8 mouse cellular contexts compared by ENCODE assay signal in the genomic region with DNA sequence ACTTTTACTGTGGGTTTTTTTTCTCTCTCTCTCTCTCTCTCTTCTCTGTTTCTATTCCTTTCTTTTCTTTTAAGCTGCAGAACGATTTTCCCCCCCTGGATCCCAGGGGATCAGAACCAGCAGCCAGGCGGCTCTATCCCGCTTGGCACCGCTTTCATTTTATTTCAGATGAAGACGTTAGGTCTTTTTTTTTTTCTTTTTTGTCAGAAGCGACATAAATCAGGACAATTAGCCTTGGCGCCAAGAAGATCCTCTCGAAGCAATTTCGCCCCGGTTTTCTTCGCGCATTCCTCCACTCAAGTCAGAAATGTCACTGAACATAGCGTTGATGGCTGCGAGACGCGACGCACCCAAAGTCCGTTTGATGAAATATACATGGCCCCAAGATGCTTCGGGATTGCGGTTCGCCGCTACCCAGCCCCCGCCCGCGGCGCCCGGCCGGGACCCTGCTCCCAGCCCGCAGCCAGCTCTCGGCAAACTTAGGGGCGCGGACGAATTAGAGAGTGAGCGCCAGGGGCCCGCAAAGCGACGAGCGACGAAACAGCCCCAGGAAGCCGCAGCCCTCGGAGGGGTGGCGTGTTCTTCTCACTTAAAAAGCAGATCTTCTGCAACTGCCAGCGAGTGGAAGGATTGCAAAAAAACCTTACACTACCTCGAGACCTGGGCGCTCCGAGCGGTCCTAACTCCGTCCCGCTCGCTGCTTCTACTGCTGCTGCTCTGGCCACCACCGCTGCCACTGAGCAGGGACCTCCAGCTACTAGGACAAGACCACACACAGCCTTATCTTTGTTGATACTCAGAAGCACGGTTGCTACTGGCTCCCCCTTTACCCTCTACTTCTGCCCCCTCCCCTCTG. TPM values are rescaled to one million over a fixed set of nuclear protein-coding genes. Genes with fewer than 3 reads are reported as not detected.
DNase-seq lines count a peak whose midpoint lies in the region; ATAC-seq and TF ChIP-seq lines count a peak whose summit lies in the region.

A gene (minus strand): TSS at position 806 of the 856 bp plus-strand sequence.

- DNase-seq in gastrocnemius, adult 2 months = peak; percentile 23
- DNase-seq in gastrocnemius, postnatal 25 days = no peak
- peak; percentile 14 for DNase-seq in ES-CJ7 (ENCODE audit: low read depth, low spot score)
- peak; percentile 75 for DNase-seq in embryo, embryonic 11 days
- peak; percentile 9 to 12 for DNase-seq in heart, postnatal 10 days
- DNase-seq in left cerebral cortex, adult 8-10 months (ENCODE audit: low spot score in 2 of 2) = peak; percentile 12 to 32
- peak; percentile 7 for DNase-seq in yolk sac, embryonic 10.5 days (ENCODE audit: low spot score)

- peaks cover 9% of the 10 kb centered on the region; the same call in 1 of the 2 replicates for H3K4me1 ChIP-seq in midbrain, embryonic 13.5 days (replicated peaks)

- peak within 1 kb of the TSS; percentile 99 for H3K4me2 ChIP-seq in midbrain, embryonic 13.5 days (replicated peaks)

- peak within 1 kb of the TSS; percentile 89 for H3K9ac ChIP-seq in midbrain, embryonic 13.5 days (replicated peaks)

- no peak within 1 kb of the TSS; the same call in 1 of the 2 replicates for H3K27ac ChIP-seq in gastrocnemius, adult 2 months
- peak within 1 kb of the TSS; percentile 86 for H3K27ac ChIP-seq in midbrain, embryonic 13.5 days

- WGBS in midbrain, embryonic 13.5 days = under 1% methylated on average over 52 of the region's 52 CpGs

- no peaks in the 10 kb centered on the region for H3K36me3 ChIP-seq in midbrain, embryonic 13.5 days

- H3K4me3 ChIP-seq in gastrocnemius, adult 2 months = peak within 1 kb of the TSS; percentile 78
- H3K4me3 ChIP-seq in midbrain, embryonic 13.5 days (replicated peaks) = peak within 1 kb of the TSS; percentile 81

- intact Hi-C loops in gastrocnemius, adult 2 months (cut with DNase I) = no loop called here
- intact Hi-C loops in heart, postnatal 10 days (cut with DNase I) = loop anchor here (5.0 kb wide), 2 partner anchors 109 to 924 kb away; a partner anchor contains a TSS

- TF ChIP-seq CTCF in gastrocnemius, adult 2 months (IDR thresholded peaks at IDR 0.05) = no peak

- H3K27me3 ChIP-seq in midbrain, embryonic 13.5 days = peaks cover 15% of the 10 kb centered on the region; the same call in 1 of the 2 replicates

- peak; percentile 82 for ATAC-seq in midbrain, embryonic 13.5 days

- no peaks in the 10 kb centered on the region for H3K9me3 ChIP-seq in midbrain, embryonic 13.5 days

RNA-seq across cellular contexts. Expression of the gene that starts here (rescaled TPM):
- total RNA-seq in gastrocnemius, adult 2 months (2021) = under 1 TPM; 0.47 to 0.66 TPM
- total RNA-seq in gastrocnemius, postnatal 25 days (2021) = under 1 TPM; 0.13 to 0.35 TPM
- under 1 TPM; 0.17 to 0.74 TPM for total RNA-seq in heart, postnatal 10 days (2021)
- total RNA-seq in left cerebral cortex, adult 8-10 months (2022) = 10 to 100 TPM; 25.9 to 31.8 (median 27.1) TPM
- polyA plus RNA-seq in midbrain, embryonic 13.5 days (2015; fragmentation: Nextera tagmentation; extraction: Ambion mirVana) = 22.4 and 34.3 TPM in 2 replicates

Comparison
In these comparisons a context has a peak if more than half of its experiments do, and no peak if none do; other contexts are left out.
1. RNA of the gene that starts here (total RNA-seq): 25.9 to 31.8 TPM in left cerebral cortex, adult 8-10 months; 0.17 to 0.74 TPM in heart, postnatal 10 days, 0.47 to 0.66 TPM in gastrocnemius, adult 2 months and 0.13 to 0.35 TPM in gastrocnemius, postnatal 25 days; every median in the first group is over 10 times any median in the second.
2. Peak in DNase-seq and H3K4me3 ChIP-seq in gastrocnemius, adult 2 months; RNA of the gene not detected or under 1 TPM.
3. Peak in DNase-seq in heart, postnatal 10 days; RNA of the gene not detected or under 1 TPM.